Mouse (Mus musculus): ENCODE data around the gene Bod1l. TPM values are rescaled to one million over a fixed set of nuclear protein-coding genes. Genes with fewer than 3 reads are reported as not detected.

Bod1l gene
- polyA plus RNA-seq, 1 experiment from 2014 or later = 35.3 TPM

DNA sequence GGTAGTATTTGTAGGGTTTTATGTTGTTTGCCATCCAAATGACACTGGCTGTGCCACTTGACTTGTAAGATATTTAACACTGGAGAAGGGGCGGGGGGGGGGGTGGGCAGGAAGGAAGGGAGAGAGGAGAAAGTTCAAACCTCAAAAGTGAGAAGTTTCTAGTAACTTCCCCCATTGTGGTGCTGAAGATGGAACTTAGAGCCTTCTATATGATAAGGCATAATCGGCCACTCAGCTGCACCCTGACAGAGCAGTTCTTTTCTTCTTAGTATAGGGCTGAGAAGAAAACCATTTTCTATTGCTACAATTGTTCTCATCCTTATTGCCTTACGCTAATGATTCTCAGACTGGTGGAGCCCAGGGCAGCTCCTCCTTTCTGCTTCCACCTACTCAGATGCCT is 32.8 kb downstream of the Bod1l start:
- peaks cover 32% of the 10 kb centered on the region for H3K36me3 ChIP-seq (ENCODE audit: control insufficient read depth, insufficient read depth, low read length)
- H3K4me3 ChIP-seq (ENCODE audit: low read depth, low read length) = no peak overlapping the region
- H3K4me2 ChIP-seq (ENCODE audit: low read depth, low read length) = no peak overlapping the region
- no peak for ATAC-seq (ENCODE audit: low read depth)
- H3K4me1 ChIP-seq (ENCODE audit: control insufficient read depth, insufficient read depth, low read length) = no peaks in the 10 kb centered on the region
- no peak overlapping the region for H3K27ac ChIP-seq (ENCODE audit: low read depth, low read length)
- H3K9ac ChIP-seq (replicated peaks; ENCODE audit: low read depth, low read length) = no peak overlapping the region
- no peaks in the 10 kb centered on the region for H3K27me3 ChIP-seq (ENCODE audit: control insufficient read depth, insufficient read depth, low read length)
- H3K9me3 ChIP-seq (ENCODE audit: control insufficient read depth, low read length) = no peaks in the 10 kb centered on the region
- WGBS = 73% methylated on average over 3 of the region's 3 CpGs

DNA sequence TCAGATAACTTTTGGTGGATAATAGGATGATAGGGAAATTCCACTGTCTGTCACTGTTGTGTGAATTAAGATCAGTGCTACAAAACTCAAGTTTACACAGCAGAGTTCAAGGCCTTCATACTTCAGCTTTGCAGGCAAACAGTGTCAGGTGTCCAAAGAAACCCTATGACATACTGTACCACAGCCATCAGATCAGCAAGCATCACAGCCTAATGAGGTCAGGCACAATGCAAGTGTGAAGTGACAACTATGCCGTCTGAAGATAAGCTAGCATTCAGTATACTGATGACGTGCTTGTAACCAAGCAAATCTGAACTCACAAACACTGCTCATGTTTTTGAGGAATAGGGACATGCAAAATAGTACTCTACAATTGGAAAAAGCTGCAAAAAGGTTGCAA is 36.7 kb downstream of the Bod1l start:
- no peak overlapping the region for H3K4me3 ChIP-seq (ENCODE audit: low read depth, low read length)
- H3K4me1 ChIP-seq (ENCODE audit: control insufficient read depth, insufficient read depth, low read length) = no peaks in the 10 kb centered on the region
- peaks cover 34% of the 10 kb centered on the region for H3K36me3 ChIP-seq (ENCODE audit: control insufficient read depth, insufficient read depth, low read length)
- no peak for ATAC-seq (ENCODE audit: low read depth)
- no peaks in the 10 kb centered on the region for H3K27me3 ChIP-seq (ENCODE audit: control insufficient read depth, insufficient read depth, low read length)
- no peak overlapping the region for H3K9ac ChIP-seq (replicated peaks; ENCODE audit: low read depth, low read length)
- 95% methylated on average over 2 of the region's 2 CpGs for WGBS
- no peaks in the 10 kb centered on the region for H3K9me3 ChIP-seq (ENCODE audit: control insufficient read depth, low read length)
- no peak overlapping the region for H3K4me2 ChIP-seq (ENCODE audit: low read depth, low read length)
- no peak overlapping the region for H3K27ac ChIP-seq (ENCODE audit: low read depth, low read length)

DNA sequence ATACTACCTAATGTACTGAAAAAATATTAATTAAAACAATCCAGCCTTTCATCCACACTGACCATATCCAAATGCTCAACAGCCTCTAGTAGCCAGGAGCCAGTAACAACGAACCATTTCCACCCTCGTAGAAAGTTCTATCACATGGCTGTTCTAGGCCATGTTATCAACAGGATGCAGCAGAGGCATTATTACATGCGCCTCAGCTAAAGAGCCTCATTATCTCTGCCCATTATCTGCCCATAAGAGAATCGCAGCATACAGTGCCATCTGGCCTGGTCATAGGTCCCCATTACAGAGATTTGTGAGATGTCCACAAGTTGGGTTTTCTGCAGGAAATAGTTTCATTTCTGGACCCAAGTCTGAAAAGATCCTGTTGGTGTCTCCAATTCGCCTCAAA is 37.9 kb downstream of the Bod1l start:
- no peak overlapping the region for H3K4me2 ChIP-seq (ENCODE audit: low read depth, low read length)
- no peaks in the 10 kb centered on the region for H3K9me3 ChIP-seq (ENCODE audit: control insufficient read depth, low read length)
- WGBS = 92% methylated on average over 5 of the region's 5 CpGs
- no peaks in the 10 kb centered on the region for H3K27me3 ChIP-seq (ENCODE audit: control insufficient read depth, insufficient read depth, low read length)
- no peak overlapping the region for H3K9ac ChIP-seq (replicated peaks; ENCODE audit: low read depth, low read length)
- H3K4me1 ChIP-seq (ENCODE audit: control insufficient read depth, insufficient read depth, low read length) = no peaks in the 10 kb centered on the region
- no peak overlapping the region for H3K4me3 ChIP-seq (ENCODE audit: low read depth, low read length)
- H3K36me3 ChIP-seq (ENCODE audit: control insufficient read depth, insufficient read depth, low read length) = peaks cover 27% of the 10 kb centered on the region
- no peak overlapping the region for H3K27ac ChIP-seq (ENCODE audit: low read depth, low read length)
- no peak for ATAC-seq (ENCODE audit: low read depth)

DNA sequence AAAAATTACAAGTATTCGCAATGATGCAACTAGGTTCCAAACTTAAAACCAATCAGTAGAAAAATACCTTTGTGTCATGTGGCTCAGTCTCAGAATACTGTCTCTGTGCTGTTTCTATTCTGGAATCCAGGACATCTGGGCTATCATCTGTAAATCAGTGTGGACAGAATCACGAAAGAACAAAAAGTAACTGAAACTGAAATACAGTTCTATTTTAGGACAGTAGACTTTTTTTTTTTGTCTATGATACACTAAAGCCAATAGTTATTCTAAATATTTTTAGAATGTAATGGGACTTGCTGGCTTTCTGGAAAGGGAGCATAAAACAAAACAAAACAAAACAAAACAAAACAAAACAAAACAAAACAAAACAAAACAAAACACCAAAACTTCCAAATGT is 39.0 kb downstream of the Bod1l start:
- H3K9me3 ChIP-seq (ENCODE audit: control insufficient read depth, low read length) = no peaks in the 10 kb centered on the region
- H3K36me3 ChIP-seq (ENCODE audit: control insufficient read depth, insufficient read depth, low read length) = peaks cover 33% of the 10 kb centered on the region
- H3K4me1 ChIP-seq (ENCODE audit: control insufficient read depth, insufficient read depth, low read length) = no peaks in the 10 kb centered on the region
- no peak overlapping the region for H3K4me3 ChIP-seq (ENCODE audit: low read depth, low read length)
- H3K9ac ChIP-seq (replicated peaks; ENCODE audit: low read depth, low read length) = no peak overlapping the region
- 95% methylated on average over 2 of the region's 2 CpGs for WGBS
- no peaks in the 10 kb centered on the region for H3K27me3 ChIP-seq (ENCODE audit: control insufficient read depth, insufficient read depth, low read length)
- H3K27ac ChIP-seq (ENCODE audit: low read depth, low read length) = no peak overlapping the region
- ATAC-seq (ENCODE audit: low read depth) = no peak
- H3K4me2 ChIP-seq (ENCODE audit: low read depth, low read length) = no peak overlapping the region

DNA sequence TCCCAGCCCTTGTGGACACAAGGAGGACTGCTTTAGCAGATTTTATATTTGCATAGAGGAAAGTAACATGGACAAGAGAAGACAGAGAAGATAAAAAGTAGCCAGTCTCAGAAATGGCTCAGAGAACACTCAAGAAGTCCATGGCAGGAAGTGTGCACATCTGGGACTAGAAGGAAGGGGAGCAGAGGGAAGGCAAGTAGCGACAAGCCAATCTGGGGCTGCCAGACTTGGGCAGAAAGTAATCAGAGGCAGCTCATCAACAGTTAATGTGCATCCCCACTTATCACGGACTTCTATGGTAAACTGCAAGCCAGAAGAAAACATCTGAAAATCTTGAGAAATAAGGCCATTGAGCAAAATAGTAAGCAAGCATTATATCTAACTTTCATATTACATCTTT is 39.5 kb downstream of the Bod1l start:
- Histone ChIP-seq H3K27me3 (ENCODE audit: control insufficient read depth, insufficient read depth, low read length) (no peaks in the 10 kb centered on the region), H3K9me3 (ENCODE audit: control insufficient read depth, low read length) (no peaks in the 10 kb centered on the region), H3K4me2 (ENCODE audit: low read depth, low read length) (no peak overlapping the region), H3K27ac (ENCODE audit: low read depth, low read length) (no peak overlapping the region), H3K9ac (replicated peaks; ENCODE audit: low read depth, low read length) (no peak overlapping the region), H3K4me1 (ENCODE audit: control insufficient read depth, insufficient read depth, low read length) (no peaks in the 10 kb centered on the region), H3K4me3 (ENCODE audit: low read depth, low read length) (no peak overlapping the region), H3K36me3 (ENCODE audit: control insufficient read depth, insufficient read depth, low read length) (peaks cover 34% of the 10 kb centered on the region)
- no peak for ATAC-seq (ENCODE audit: low read depth)
- 91% methylated on average over 2 of the region's 2 CpGs for WGBS

DNA sequence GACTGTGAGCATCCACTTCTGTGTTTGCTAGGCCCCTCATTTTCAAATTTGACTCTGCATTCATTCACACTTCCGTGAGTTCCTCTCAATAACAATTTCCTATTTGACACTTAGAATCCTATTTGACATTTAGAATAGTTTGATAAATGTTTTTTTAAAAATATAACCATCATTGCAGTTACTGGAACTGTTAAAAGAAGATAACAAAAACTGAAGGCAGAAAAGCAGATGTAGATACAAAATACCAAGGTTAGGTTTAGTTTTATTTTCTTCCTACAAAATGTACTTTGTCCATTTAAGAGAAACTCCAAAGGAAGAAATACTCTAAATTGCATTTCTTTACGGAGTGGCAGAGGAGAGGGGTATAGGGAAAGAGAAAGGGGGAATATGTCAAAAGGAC is 42.5 kb downstream of the Bod1l start:
- Histone ChIP-seq H3K27me3 (ENCODE audit: control insufficient read depth, insufficient read depth, low read length) (no peaks in the 10 kb centered on the region), H3K4me3 (ENCODE audit: low read depth, low read length) (no peak overlapping the region), H3K9me3 (ENCODE audit: control insufficient read depth, low read length) (no peaks in the 10 kb centered on the region), H3K4me2 (ENCODE audit: low read depth, low read length) (no peak overlapping the region), H3K9ac (replicated peaks; ENCODE audit: low read depth, low read length) (no peak overlapping the region), H3K27ac (ENCODE audit: low read depth, low read length) (no peak overlapping the region), H3K4me1 (ENCODE audit: control insufficient read depth, insufficient read depth, low read length) (no peaks in the 10 kb centered on the region), H3K36me3 (ENCODE audit: control insufficient read depth, insufficient read depth, low read length) (peaks cover 34% of the 10 kb centered on the region)
- WGBS = 93% methylated on average over 2 of the region's 2 CpGs
- ATAC-seq (ENCODE audit: low read depth) = no peak

DNA sequence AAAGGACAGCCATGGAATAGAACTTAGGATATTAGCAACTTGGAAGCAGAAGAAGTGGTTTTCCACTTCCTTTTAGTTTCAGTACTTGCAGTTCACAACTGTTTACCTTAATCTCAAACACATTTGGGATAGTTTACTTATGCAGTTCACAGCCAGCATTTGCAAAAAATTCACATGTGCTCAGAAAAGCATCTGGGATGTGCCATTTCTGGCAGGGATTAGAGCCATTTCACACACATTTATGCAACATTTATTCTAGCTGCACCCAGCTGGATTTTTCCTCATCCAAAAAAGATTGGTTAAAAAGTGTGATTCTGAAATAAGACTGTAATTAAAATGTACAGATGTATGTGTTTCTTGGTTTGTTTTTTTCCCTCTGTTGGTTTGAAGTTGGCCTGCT is 49.7 kb downstream of the Bod1l start:
- no peak overlapping the region for H3K4me3 ChIP-seq (ENCODE audit: low read depth, low read length)
- H3K27ac ChIP-seq (ENCODE audit: low read depth, low read length) = no peak overlapping the region
- H3K4me1 ChIP-seq (ENCODE audit: control insufficient read depth, insufficient read depth, low read length) = no peaks in the 10 kb centered on the region
- no peak for ATAC-seq (ENCODE audit: low read depth)
- no peak overlapping the region for H3K4me2 ChIP-seq (ENCODE audit: low read depth, low read length)
- H3K9ac ChIP-seq (replicated peaks; ENCODE audit: low read depth, low read length) = no peak overlapping the region
- peaks cover 28% of the 10 kb centered on the region for H3K36me3 ChIP-seq (ENCODE audit: control insufficient read depth, insufficient read depth, low read length)
- H3K27me3 ChIP-seq (ENCODE audit: control insufficient read depth, insufficient read depth, low read length) = no peaks in the 10 kb centered on the region
- no peaks in the 10 kb centered on the region for H3K9me3 ChIP-seq (ENCODE audit: control insufficient read depth, low read length)

DNA sequence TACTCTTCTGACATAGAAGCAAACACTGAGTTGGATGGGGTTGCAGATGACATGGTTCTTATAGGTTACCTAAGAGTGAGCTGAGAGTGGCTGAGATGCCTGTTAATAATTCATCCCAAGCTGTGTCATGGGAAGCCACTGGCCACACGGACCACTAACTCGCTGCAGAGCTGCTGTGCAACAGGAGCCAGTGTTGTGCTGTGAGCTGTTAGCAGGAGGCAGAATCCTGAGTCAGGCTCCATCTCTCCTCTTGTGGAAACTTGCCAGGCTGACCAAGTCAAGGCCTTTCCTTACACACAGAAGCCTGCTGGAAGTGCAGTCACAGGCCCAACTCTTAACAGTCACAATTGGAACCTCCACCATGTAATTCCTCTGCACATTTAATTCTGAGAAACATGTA is 53.6 kb downstream of the Bod1l start:
- Histone ChIP-seq H3K4me3 (ENCODE audit: low read depth, low read length) (no peak overlapping the region), H3K4me1 (ENCODE audit: control insufficient read depth, insufficient read depth, low read length) (no peaks in the 10 kb centered on the region), H3K36me3 (ENCODE audit: control insufficient read depth, insufficient read depth, low read length) (peaks cover 42% of the 10 kb centered on the region), H3K27ac (ENCODE audit: low read depth, low read length) (no peak overlapping the region), H3K27me3 (ENCODE audit: control insufficient read depth, insufficient read depth, low read length) (no peaks in the 10 kb centered on the region), H3K9me3 (ENCODE audit: control insufficient read depth, low read length) (no peaks in the 10 kb centered on the region), H3K9ac (replicated peaks; ENCODE audit: low read depth, low read length) (no peak overlapping the region), H3K4me2 (ENCODE audit: low read depth, low read length) (no peak overlapping the region)
- WGBS = 93% methylated on average over 2 of the region's 2 CpGs
- ATAC-seq (ENCODE audit: low read depth) = no peak

DNA sequence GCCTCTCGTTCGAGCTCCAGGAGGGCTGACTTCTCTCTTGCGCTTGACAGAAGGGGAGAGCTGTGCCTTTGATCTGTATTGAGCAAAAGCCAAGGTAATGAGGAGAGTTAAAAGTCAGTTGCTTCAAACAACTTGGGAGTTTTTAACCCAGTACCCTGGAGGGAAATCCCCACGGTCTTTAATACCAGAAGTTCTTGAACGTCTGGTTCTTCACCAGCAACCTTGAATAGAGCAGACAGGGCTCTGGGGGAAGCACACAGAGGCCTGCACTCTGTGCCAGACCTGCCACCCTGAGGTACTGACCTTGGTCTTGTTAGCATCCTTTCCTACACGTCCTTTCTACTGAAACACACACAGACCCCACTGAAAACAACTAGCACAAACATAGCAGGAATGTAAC is 55.2 kb downstream of the Bod1l start:
- WGBS = 81% methylated on average over 6 of the region's 6 CpGs
- Histone ChIP-seq H3K27me3 (ENCODE audit: control insufficient read depth, insufficient read depth, low read length) (no peaks in the 10 kb centered on the region), H3K4me2 (ENCODE audit: low read depth, low read length) (no peak overlapping the region), H3K36me3 (ENCODE audit: control insufficient read depth, insufficient read depth, low read length) (peaks cover 39% of the 10 kb centered on the region), H3K4me1 (ENCODE audit: control insufficient read depth, insufficient read depth, low read length) (no peaks in the 10 kb centered on the region), H3K9me3 (ENCODE audit: control insufficient read depth, low read length) (no peaks in the 10 kb centered on the region), H3K9ac (replicated peaks; ENCODE audit: low read depth, low read length) (no peak overlapping the region), H3K4me3 (ENCODE audit: low read depth, low read length) (no peak overlapping the region), H3K27ac (ENCODE audit: low read depth, low read length) (no peak overlapping the region)
- no peak for ATAC-seq (ENCODE audit: low read depth)

DNA sequence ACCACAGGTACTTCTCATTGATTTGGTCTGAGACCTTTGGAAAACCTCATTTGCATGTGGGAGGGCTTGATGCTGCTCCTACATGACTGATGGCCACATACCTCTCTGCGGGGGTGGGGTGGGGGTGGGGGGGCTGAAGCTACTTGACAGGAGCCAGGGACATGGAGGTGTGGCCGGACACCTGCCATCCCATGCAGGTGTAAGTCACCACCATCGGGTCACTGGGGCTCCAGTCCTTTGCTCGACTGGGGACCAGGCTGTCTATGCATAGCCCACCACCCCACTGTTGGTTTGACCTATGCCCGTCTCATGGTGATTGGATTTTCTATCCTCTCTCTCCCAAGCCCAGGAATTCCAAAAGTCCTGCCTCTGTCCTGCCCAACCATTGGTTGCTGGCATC is 62.2 kb downstream of the Bod1l start:
- Histone ChIP-seq H3K4me3 (ENCODE audit: low read depth, low read length) (no peak overlapping the region), H3K9me3 (ENCODE audit: control insufficient read depth, low read length) (no peaks in the 10 kb centered on the region), H3K36me3 (ENCODE audit: control insufficient read depth, insufficient read depth, low read length) (peaks cover 14% of the 10 kb centered on the region), H3K27ac (ENCODE audit: low read depth, low read length) (no peak overlapping the region), H3K4me1 (ENCODE audit: control insufficient read depth, insufficient read depth, low read length) (no peaks in the 10 kb centered on the region), H3K4me2 (ENCODE audit: low read depth, low read length) (no peak overlapping the region), H3K9ac (replicated peaks; ENCODE audit: low read depth, low read length) (no peak overlapping the region), H3K27me3 (ENCODE audit: control insufficient read depth, insufficient read depth, low read length) (no peaks in the 10 kb centered on the region)
- peak; percentile 42; the same call in 1 of the 2 replicates for ATAC-seq (ENCODE audit: low read depth)
- WGBS = 83% methylated on average over 5 of the region's 5 CpGs
